Mouse (Mus musculus) brown adipose tissue, adult 24 weeks (tissue): ENCODE measurements at regions not wholly inside any gene's neighbourhood (a gene's known extent, or its start where the extent isn't known, plus 50 kb on each side); places are given as distances from the start of the nearest gene placed in this dataset.

ENCODE experiments used
- H3K27ac ChIP-seq: fragments of 200-500 bp; replicated peaks from 2 replicates; pipeline ENCODE4 v1.5.1; 2012; ENCODE audit warnings: low read depth, mild to moderate bottlenecking, low read length
- H3K4me1 ChIP-seq: fragments of 200-500 bp; 2 replicates; pipeline ENCODE4 v1.6.1; 2012; ENCODE audit warnings: low read length, mixed read lengths; ENCODE audit not compliant: control insufficient read depth, insufficient read depth, insufficient read length
- H3K4me3 ChIP-seq: fragments of 200-500 bp; 2 replicates; pipeline ENCODE4 v1.5.1; 2012; ENCODE audit warnings: low read depth, mild to moderate bottlenecking, low read length, moderate library complexity; ENCODE audit not compliant: insufficient read depth

GRCm38 (mm10) chr4:153263216-153263805 is 219.3 kb downstream of the Ajap1 start:
- Histone ChIP-seq H3K4me1 (no peaks in the 10 kb centered on the region), H3K4me3 (no peak overlapping the region), H3K27ac (no peak overlapping the region)

- no peaks in the 10 kb centered on the region for H3K4me1 ChIP-seq
- H3K27ac ChIP-seq: no peak overlapping the region
- H3K4me3 ChIP-seq: no peak overlapping the region
Observed at GRCm38 (mm10) chr4:153260941-153261557, 221.6 kb downstream of the Ajap1 start.

GRCm38 (mm10) chr4:153251943-153252342 is 230.7 kb downstream of the Ajap1 start:
- Histone ChIP-seq H3K27ac (no peak overlapping the region), H3K4me3 (no peak overlapping the region), H3K4me1 (no peaks in the 10 kb centered on the region)

- Histone ChIP-seq H3K4me1 (no peaks in the 10 kb centered on the region), H3K27ac (no peak overlapping the region), H3K4me3 (no peak overlapping the region)
Observed at GRCm38 (mm10) chr4:153251311-153251710, 231.3 kb downstream of the Ajap1 start.

GRCm38 (mm10) chr4:153236680-153237079 is 245.9 kb downstream of the Ajap1 start:
- Histone ChIP-seq H3K4me1 (no peaks in the 10 kb centered on the region), H3K4me3 (no peak overlapping the region), H3K27ac (no peak overlapping the region)

- no peak overlapping the region for H3K4me3 ChIP-seq
- H3K27ac ChIP-seq: no peak overlapping the region
- no peaks in the 10 kb centered on the region for H3K4me1 ChIP-seq
Observed at GRCm38 (mm10) chr4:153233762-153234161, 248.8 kb downstream of the Ajap1 start.

- no peaks in the 10 kb centered on the region; the same call in 1 of the 2 replicates for H3K4me1 ChIP-seq
- no peak overlapping the region for H3K27ac ChIP-seq
- H3K4me3 ChIP-seq: no peak overlapping the region
Observed at GRCm38 (mm10) chr4:153229221-153229620, 253.4 kb downstream of the Ajap1 start.

GRCm38 (mm10) chr4:153227680-153228420 is 254.8 kb downstream of the Ajap1 start:
- peaks cover 3% of the 10 kb centered on the region for H3K4me1 ChIP-seq
- no peak overlapping the region for H3K4me3 ChIP-seq
- H3K27ac ChIP-seq: no peak overlapping the region

- Histone ChIP-seq H3K27ac (peak overlapping the region; percentile 82), H3K4me3 (no peak overlapping the region), H3K4me1 (peaks cover 16% of the 10 kb centered on the region)
Observed at GRCm38 (mm10) chr4:153224618-153225177, 257.9 kb downstream of the Ajap1 start.

- Histone ChIP-seq H3K27ac (no peak overlapping the region), H3K4me3 (no peak overlapping the region), H3K4me1 (peaks cover 27% of the 10 kb centered on the region)
Observed at GRCm38 (mm10) chr4:153223019-153223418, 259.6 kb downstream of the Ajap1 start.

GRCm38 (mm10) chr4:153220485-153220884 is 262.1 kb downstream of the Ajap1 start:
- peak overlapping the region; percentile 51; the same call in 1 of the 2 replicates for H3K27ac ChIP-seq
- no peak overlapping the region for H3K4me3 ChIP-seq
- peaks cover 27% of the 10 kb centered on the region for H3K4me1 ChIP-seq

GRCm38 (mm10) chr4:153220074-153220473 is 262.5 kb downstream of the Ajap1 start:
- H3K4me1 ChIP-seq: peaks cover 27% of the 10 kb centered on the region
- H3K4me3 ChIP-seq: no peak overlapping the region
- peak overlapping the region; percentile 51; the same call in 1 of the 2 replicates for H3K27ac ChIP-seq

- H3K4me3 ChIP-seq: no peak overlapping the region
- H3K27ac ChIP-seq: peak overlapping the region; percentile 62
- H3K4me1 ChIP-seq: peaks cover 22% of the 10 kb centered on the region
Observed at GRCm38 (mm10) chr4:153217541-153217980, 265.1 kb downstream of the Ajap1 start.

- H3K4me1 ChIP-seq: no peaks in the 10 kb centered on the region
- no peak overlapping the region for H3K27ac ChIP-seq
- H3K4me3 ChIP-seq: no peak overlapping the region
Observed at GRCm38 (mm10) chr4:153212095-153212494, 270.5 kb downstream of the Ajap1 start.

- H3K27ac ChIP-seq: no peak overlapping the region
- no peaks in the 10 kb centered on the region for H3K4me1 ChIP-seq
- no peak overlapping the region for H3K4me3 ChIP-seq
Observed at GRCm38 (mm10) chr4:153208822-153209221, 273.8 kb downstream of the Ajap1 start.
